Mouse (Mus musculus): ENCODE measurements around the gene Adgrf2.

GRCm38 (mm10) chr17:42690531-42690930 is 51.4 kb downstream of the Adgrf2 start:
- TF ChIP-seq EP300 (IDR thresholded peaks at IDR 0.05; ENCODE audit: low read depth) = no peak
- TF ChIP-seq CTCF (IDR thresholded peaks at IDR 0.05; ENCODE audit: low read depth) = no peak
